Mouse (Mus musculus): Measurements from ENCODE around the gene Cenpm.

Gene Cenpm

DNA sequence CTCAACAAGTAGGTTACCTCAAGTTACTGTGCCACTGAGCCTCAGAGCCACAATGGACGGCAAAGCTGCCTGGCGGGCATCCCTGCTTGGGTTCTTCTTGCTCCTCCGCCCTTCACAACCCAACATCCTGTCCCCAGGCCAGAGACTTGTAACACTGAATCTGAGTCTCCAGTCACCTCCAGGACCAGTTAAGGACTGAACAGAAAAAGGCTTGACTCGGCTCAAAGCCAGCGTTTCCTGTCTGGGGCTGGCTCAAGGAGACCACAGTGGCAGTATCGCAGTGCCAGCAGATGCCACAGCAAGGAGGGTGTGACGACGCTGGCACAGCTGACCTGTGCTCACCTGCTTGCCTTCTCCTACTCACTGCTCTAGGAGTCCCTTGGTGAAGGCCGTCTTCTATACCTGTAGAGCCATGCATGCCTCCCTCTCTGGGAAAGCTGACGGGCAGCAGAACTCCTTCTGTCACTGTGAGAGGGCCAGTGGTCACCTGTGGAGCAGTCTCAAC lies 47.2 kb downstream of the Cenpm start:
- DNase-seq (ENCODE audit: extremely low spot score, low read depth, low spot score): no peak

DNA sequence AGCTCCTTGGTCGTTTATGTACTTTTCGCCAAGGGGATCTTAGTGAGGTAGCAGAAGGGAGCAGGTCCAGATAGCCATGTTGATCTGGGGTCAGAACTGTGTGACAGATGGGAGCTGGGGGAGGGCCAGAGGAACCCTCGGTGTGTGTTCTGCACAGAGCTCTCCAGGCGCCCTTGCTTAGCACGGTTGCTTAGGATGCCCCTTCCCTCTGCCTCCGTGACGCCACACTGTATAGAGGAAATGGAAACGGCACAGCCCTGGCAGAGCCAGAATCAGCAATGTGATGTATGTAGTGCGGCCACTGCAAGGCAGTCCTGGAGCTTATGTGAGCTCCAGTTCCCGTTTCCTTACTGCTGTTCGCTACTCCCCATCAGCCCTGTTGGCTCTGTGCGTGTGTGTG lies 48.2 kb downstream of the Cenpm start:
- DNase-seq (ENCODE audit: extremely low spot score, low read depth, low spot score): no peak

DNA sequence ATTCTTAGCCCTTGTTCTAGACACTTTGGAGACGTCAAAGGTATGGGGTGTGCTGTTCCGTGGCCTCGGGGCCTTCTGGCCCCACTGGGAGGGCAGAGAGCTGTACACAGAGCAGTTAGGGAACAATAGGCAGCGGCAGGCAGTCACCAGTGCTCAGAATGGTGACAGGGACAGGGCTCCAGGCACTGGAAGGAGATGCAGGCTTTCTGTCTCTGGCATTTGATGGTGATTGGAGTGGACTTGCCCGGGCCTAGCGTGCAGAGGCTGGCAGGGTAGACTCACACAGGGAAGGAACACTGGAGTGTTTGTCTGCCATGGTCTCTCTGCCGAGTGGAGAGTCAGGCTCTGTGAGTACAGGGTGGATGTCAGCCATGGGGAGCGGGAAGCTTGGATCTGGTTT lies 51.9 kb downstream of the Cenpm start:
- no peak for DNase-seq (ENCODE audit: extremely low spot score, low read depth, low spot score)

DNA sequence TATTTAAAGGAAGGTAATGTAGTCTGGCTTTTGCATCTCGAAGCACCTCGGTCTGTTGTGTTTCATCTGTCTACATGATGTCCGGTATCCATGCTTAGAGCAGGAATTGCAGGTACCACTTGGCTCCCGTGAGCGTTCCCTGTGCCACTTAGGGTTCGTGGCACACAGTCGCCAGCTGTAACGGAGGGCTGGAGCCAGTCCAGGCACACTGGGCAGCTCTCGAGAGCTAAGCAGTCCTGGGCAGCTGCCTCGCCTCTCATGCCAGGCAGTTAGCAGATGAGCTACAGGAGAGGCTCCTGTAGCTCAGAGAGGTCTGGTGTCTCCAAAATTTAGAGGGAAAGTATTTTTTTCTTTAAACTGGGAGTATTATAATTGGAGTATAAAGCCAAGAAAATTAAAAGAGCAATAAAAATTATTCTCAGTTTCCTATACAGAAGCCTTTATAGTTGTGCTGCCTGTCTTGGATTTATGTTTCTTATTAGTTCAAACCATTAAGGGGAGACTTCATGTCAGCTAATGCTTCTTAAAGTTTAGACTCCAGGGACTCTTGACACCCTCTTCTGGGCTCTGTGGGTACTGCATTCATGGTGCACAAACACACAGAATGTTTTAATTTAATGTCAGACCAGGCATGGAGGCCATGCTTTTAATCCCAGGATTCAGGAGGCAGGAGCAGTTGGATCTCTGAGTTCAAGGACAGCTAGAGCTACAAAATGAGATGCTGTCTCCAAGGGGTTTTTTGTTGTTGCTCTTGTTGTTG lies 55.9 kb downstream of the Cenpm start:
- peak; percentile 41 for DNase-seq (ENCODE audit: extremely low spot score, low read depth, low spot score)

DNA sequence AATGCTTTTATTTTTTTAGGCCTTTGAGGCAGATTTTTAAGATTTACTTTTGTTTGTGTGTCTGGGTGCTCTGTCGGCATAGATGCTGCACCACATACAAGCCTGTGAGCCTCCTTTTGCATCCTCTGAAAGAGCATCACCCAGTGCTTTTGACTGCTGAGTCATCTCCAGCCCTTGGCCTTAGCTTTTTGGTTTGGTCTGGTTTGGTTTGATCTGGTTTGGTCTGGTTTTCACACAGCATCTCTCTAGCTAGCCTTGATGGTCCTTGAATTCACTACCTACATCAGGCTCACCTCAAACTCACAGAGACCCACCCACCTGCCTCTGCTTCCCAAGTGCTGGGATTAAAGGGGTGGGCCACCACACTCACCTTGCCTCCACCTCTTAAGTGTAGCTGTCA lies 56.6 kb downstream of the Cenpm start:
- DNase-seq (ENCODE audit: extremely low spot score, low read depth, low spot score): no peak

- DNase-seq (ENCODE audit: extremely low spot score, low read depth, low spot score): no peak
Measured at GRCm38 (mm10) chr15:82187401-82187800, 57.1 kb downstream of the Cenpm start.

- DNase-seq (ENCODE audit: extremely low spot score, low read depth, low spot score): no peak
Measured at GRCm38 (mm10) chr15:82186931-82187330, 57.6 kb downstream of the Cenpm start.

GRCm38 (mm10) chr15:82186131-82186530 lies 58.4 kb downstream of the Cenpm start:
- DNase-seq (ENCODE audit: extremely low spot score, low read depth, low spot score): no peak

DNA sequence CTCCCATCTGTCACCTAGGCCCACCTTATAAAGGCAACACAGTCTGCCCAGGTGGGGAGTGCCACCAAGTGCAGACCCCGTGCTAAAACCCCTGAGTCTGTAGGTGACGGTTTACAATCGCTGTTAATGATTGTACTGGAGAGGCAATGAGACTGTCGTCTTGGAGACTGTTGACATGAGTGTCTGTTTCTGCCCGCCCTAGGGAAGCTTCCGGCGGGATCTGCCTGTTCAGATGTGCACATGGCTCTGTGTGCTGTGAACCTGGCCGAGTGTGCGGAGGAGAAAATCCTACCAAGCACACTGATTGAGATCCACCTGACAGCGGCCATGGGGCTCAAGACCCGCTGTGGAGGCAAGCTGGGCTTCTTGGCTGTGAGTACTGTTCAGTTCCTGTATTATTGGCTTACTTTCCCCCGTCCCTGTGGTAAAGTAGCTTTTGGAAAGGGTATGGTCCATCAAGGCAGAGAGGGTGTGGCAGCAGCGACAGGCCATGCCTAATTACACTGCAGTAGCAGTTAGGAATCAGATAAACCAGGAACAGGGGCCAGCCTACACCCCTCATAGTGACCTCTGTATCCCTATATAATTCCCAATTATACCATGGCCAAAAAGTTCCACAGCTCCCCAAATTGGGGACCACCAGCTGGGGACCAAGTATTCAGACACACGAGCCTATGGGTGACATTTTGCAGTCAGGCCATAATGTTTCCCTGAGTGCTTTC lies 59.3 kb downstream of the Cenpm start:
- no peak for DNase-seq (ENCODE audit: extremely low spot score, low read depth, low spot score)

DNA sequence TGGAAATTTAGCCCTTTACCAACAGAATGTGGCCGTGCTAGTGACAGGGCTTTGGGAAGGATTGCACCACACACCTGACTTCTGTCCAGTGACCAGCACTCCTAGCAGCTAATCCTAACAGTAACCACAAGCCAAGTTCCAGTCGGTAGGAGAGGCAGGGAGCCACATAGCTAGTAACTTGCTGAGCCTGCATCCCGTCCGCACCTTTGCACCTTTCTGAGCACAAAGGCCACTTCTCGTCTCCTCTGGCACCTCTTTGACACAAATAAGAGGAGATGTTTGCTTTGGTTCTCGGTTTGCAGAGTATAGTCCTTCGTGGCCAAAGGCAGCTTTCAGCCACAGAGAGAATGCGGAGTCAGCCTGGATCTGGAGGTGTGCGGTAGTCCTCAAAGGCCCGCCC lies 59.9 kb downstream of the Cenpm start:
- DNase-seq (ENCODE audit: extremely low spot score, low read depth, low spot score): no peak

DNA sequence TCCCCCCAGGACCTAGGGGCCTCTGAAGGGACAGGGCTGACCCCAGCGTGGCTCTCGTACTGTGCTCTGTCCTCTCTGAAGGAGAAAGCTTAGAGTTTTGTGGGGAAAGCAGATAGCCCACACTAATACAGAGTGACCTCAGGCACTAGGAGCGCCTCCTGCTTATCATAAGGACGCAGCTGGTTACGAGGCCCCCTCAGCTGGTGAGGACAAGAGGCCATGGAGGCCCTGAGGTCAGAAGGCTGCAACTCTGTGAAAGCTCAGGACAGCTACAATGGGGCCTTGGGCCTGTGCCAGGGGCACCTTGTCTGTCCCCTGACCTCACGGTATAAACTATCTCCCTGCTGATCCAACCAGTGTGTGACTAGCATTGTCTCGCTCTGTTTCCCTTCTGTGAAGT lies 60.4 kb downstream of the Cenpm start:
- DNase-seq (ENCODE audit: extremely low spot score, low read depth, low spot score): no peak

Measured in hindlimb bud, embryonic 11.5 days (tissue).